Comparison of ENCODE assay signal across 27 mouse cellular contexts in genomic region chr17:85610393-85611115, GRCm38 (mm10). TPM values are rescaled to one million over a fixed set of nuclear protein-coding genes. Genes with fewer than 3 reads are reported as not detected.
A peak's percentile ranks its signal among the peaks of the same experiment; 100 is the strongest.
DNase-seq lines count a peak whose midpoint lies in the region; ATAC-seq and TF ChIP-seq lines count a peak whose summit lies in the region.
"Had no signal": no experiment of that assay in that cellular context is flagged by ENCODE, and none has a peak within 500 bp of the region (broad histone marks: within the 10 kb centered on the region; RNA-seq: fewer than 3 reads in every experiment).

No protein-coding gene starts in this region.

- WGBS in intestine, embryonic 14.5 days: 2% methylated on average over 11 of the region's 11 CpGs
- whole genome bisulfite sequencing in intestine, postnatal 0 days: 5% methylated on average over 11 of the region's 11 CpGs
- WGBS in forebrain, embryonic 13.5 days: 37% methylated on average over 11 of the region's 11 CpGs
- 5% methylated on average over 11 of the region's 11 CpGs for WGBS in heart, embryonic 12.5 days

- H3K9ac ChIP-seq in intestine, embryonic 14.5 days (ENCODE audit: low read length): no peak overlapping the region
- no peak overlapping the region for H3K9ac ChIP-seq in intestine, postnatal 0 days (ENCODE audit: low read depth, low read length)
- H3K9ac ChIP-seq in forebrain, embryonic 13.5 days: no peak overlapping the region
- no peak overlapping the region for H3K9ac ChIP-seq in heart, embryonic 12.5 days
- H3K9ac ChIP-seq: hindbrain, embryonic 12.5 days; intestine, embryonic 15.5 days; limb, embryonic 12.5 days; liver, embryonic 12.5 days; lung, embryonic 14.5 days; midbrain, embryonic 12.5 days had no signal

- H3K9me3 ChIP-seq in intestine, embryonic 14.5 days (ENCODE audit: control insufficient read depth, low read length): no peaks in the 10 kb centered on the region
- H3K9me3 ChIP-seq in intestine, postnatal 0 days (ENCODE audit: control insufficient read depth): no peaks in the 10 kb centered on the region
- no peaks in the 10 kb centered on the region for H3K9me3 ChIP-seq in forebrain, embryonic 13.5 days (replicated peaks)
- no peaks in the 10 kb centered on the region for H3K9me3 ChIP-seq in heart, embryonic 12.5 days (replicated peaks)
- H3K9me3 ChIP-seq: hindbrain, embryonic 12.5 days; intestine, embryonic 15.5 days; limb, embryonic 12.5 days; liver, embryonic 12.5 days; midbrain, embryonic 12.5 days had no signal

- H3K27ac ChIP-seq in intestine, embryonic 14.5 days (ENCODE audit: low read depth): no peak overlapping the region
- H3K27ac ChIP-seq in intestine, postnatal 0 days (ENCODE audit: low read depth, low read length): no peak overlapping the region
- no peak overlapping the region for H3K27ac ChIP-seq in forebrain, embryonic 13.5 days
- H3K27ac ChIP-seq in heart, embryonic 12.5 days (ENCODE audit: poor library complexity, severe bottlenecking): no peak overlapping the region
- H3K27ac ChIP-seq: heart, adult 2 months; hindbrain, embryonic 12.5 days; intestine, embryonic 15.5 days; limb, embryonic 12.5 days; liver, embryonic 12.5 days; macrophage; midbrain, embryonic 12.5 days had no signal

- no peak for TF ChIP-seq CTCF in intestine, postnatal 0 days (IDR thresholded peaks at IDR 0.05; ENCODE audit: low read depth)

- no peaks in the 10 kb centered on the region for H3K4me1 ChIP-seq in intestine, embryonic 14.5 days (replicated peaks; ENCODE audit: control insufficient read depth, insufficient read depth, low read length)
- H3K4me1 ChIP-seq in intestine, postnatal 0 days (replicated peaks; ENCODE audit: control insufficient read depth, insufficient read depth, low read length): no peaks in the 10 kb centered on the region
- peaks cover 49% of the 10 kb centered on the region for H3K4me1 ChIP-seq in forebrain, embryonic 13.5 days
- peaks cover 17% of the 10 kb centered on the region for H3K4me1 ChIP-seq in heart, embryonic 12.5 days (replicated peaks)
- H3K4me1 ChIP-seq: intestine, embryonic 15.5 days; liver, embryonic 12.5 days had no signal

- ATAC-seq in intestine, embryonic 14.5 days (replicated peaks; ENCODE audit: low FRiP score, low TSS enrichment, low read depth): no peak
- no peak for ATAC-seq in intestine, postnatal 0 days
- no peak for ATAC-seq in forebrain, embryonic 13.5 days
- ATAC-seq in heart, embryonic 12.5 days (ENCODE audit: insufficient number of reproducible peaks, low FRiP score): no peak
- ATAC-seq: intestine, embryonic 15.5 days; liver, embryonic 12.5 days had no signal

- H3K4me3 ChIP-seq in intestine, embryonic 14.5 days (ENCODE audit: low read depth, low read length): no peak overlapping the region
- H3K4me3 ChIP-seq in intestine, postnatal 0 days (ENCODE audit: low read depth, low read length): no peak overlapping the region
- H3K4me3 ChIP-seq in forebrain, embryonic 13.5 days: peak overlapping the region; percentile 6
- H3K4me3 ChIP-seq in heart, embryonic 12.5 days: no peak overlapping the region
- H3K4me3 ChIP-seq: heart, adult 2 months; hindbrain, embryonic 12.5 days; intestine, embryonic 15.5 days; limb, embryonic 12.5 days; liver, embryonic 12.5 days had no signal

- H3K4me2 ChIP-seq in intestine, embryonic 14.5 days (ENCODE audit: low read length): no peak overlapping the region
- H3K4me2 ChIP-seq in intestine, postnatal 0 days (replicated peaks; ENCODE audit: low read depth): no peak overlapping the region
- H3K4me2 ChIP-seq in forebrain, embryonic 13.5 days: peak overlapping the region; percentile 53
- H3K4me2 ChIP-seq in heart, embryonic 12.5 days: no peak overlapping the region
- H3K4me2 ChIP-seq: hindbrain, embryonic 12.5 days; intestine, embryonic 15.5 days; limb, embryonic 12.5 days; liver, embryonic 12.5 days; lung, embryonic 14.5 days had no signal

- DNase-seq in embryo, embryonic 9.5 days (ENCODE audit: extremely low spot score): peak; percentile 32
- no peak for DNase-seq in embryo, embryonic 10 days (ENCODE audit: low spot score)
- DNase-seq in intestine, embryonic 14.5 days (ENCODE audit: low spot score): peak; percentile 50
- DNase-seq in retina, embryonic 14.5 days (ENCODE audit: low spot score): peak; percentile 69
- DNase-seq in layer of hippocampus, adult 8-10 months (ENCODE audit: low spot score in 2 of 2): no peak
- DNase-seq: adrenal gland, adult 2 months; cerebellum, adult 9-11 months; gastrocnemius, postnatal 10 days; heart, adult 2 months; kidney, postnatal 36 days; layer of hippocampus, adult 9-11 months; lung, embryonic 14.5 days; right cerebral cortex, postnatal 4 days; thymus, adult 2 months had no signal

- peaks cover 99% of the 10 kb centered on the region for H3K27me3 ChIP-seq in intestine, embryonic 14.5 days (replicated peaks; ENCODE audit: control insufficient read depth, insufficient read depth, low read length)
- H3K27me3 ChIP-seq in intestine, postnatal 0 days (replicated peaks; ENCODE audit: control insufficient read depth, insufficient read depth, low read length): peaks cover 90% of the 10 kb centered on the region
- H3K27me3 ChIP-seq in forebrain, embryonic 13.5 days: peaks cover 92% of the 10 kb centered on the region
- peaks cover 89% of the 10 kb centered on the region for H3K27me3 ChIP-seq in heart, embryonic 12.5 days (replicated peaks)

- H3K36me3 ChIP-seq in intestine, embryonic 14.5 days (ENCODE audit: control insufficient read depth, insufficient read depth, low read length): no peaks in the 10 kb centered on the region
- H3K36me3 ChIP-seq in intestine, postnatal 0 days (ENCODE audit: control insufficient read depth, insufficient read depth): no peaks in the 10 kb centered on the region
- H3K36me3 ChIP-seq in forebrain, embryonic 13.5 days (ENCODE audit: poor library complexity, severe bottlenecking): no peaks in the 10 kb centered on the region
- no peaks in the 10 kb centered on the region for H3K36me3 ChIP-seq in heart, embryonic 12.5 days
- H3K36me3 ChIP-seq: hindbrain, embryonic 12.5 days; intestine, embryonic 15.5 days; limb, embryonic 12.5 days; liver, embryonic 12.5 days; midbrain, embryonic 12.5 days had no signal

RNA-seq across cellular contexts. Expression of gene Six3, which starts 2.9 kb away (rescaled TPM):
- polyA plus RNA-seq in intestine, embryonic 14.5 days (2014; fragmentation: Nextera tagmentation; extraction: Ambion mirVana): not detected in 2 replicates
- not detected in 2 replicates for polyA plus RNA-seq in intestine, postnatal 0 days (2015; fragmentation: Nextera tagmentation; extraction: Ambion mirVana)
- polyA plus RNA-seq in forebrain, embryonic 13.5 days (2015; fragmentation: Nextera tagmentation; extraction: Ambion mirVana): 18.2 and 22.4 TPM in 2 replicates
- under 1 TPM in 2 of 4 experiments, not detected in 2; 0.20 to 0.25 TPM for total RNA-seq in layer of hippocampus, adult 8-10 months (2022)
- polyA plus RNA-seq in heart, embryonic 12.5 days (2016; fragmentation: Nextera tagmentation; extraction: Ambion mirVana): not detected in 2 replicates
- total RNA-seq: adrenal gland, adult 2 months; gastrocnemius, postnatal 10 days; heart, adult 2 months; neutrophil, adult 5-6 weeks had no signal
- polyA plus RNA-seq: adrenal gland, adult 2 months; heart, embryonic 16.5 days; intestine, embryonic 15.5 days; kidney, embryonic 14.5 days; limb, embryonic 12.5 days; liver, embryonic 12.5 days; lung, embryonic 14.5 days; macrophage; stomach, embryonic 16.5 days had no signal

Comparison
In these comparisons a context has a peak if more than half of its experiments do, and no peak if none do; other contexts are left out.
1. DNase-seq: peak in embryo, embryonic 9.5 days (single experiment), intestine, embryonic 14.5 days (single experiment) and retina, embryonic 14.5 days (single experiment); none in embryo, embryonic 10 days (single experiment) and layer of hippocampus, adult 8-10 months (0 of 2).
2. RNA of gene Six3, which starts 2.9 kb away (polyA plus RNA-seq): 18.2 to 22.4 TPM in forebrain, embryonic 13.5 days; not detected in heart, embryonic 12.5 days, not detected in intestine, embryonic 14.5 days and not detected in intestine, postnatal 0 days; every median in the first group is over 10 times any median in the second.